Mouse (Mus musculus) neural tube, embryonic 11.5 days (tissue): ENCODE measurements around the gene Rsg1. TPM values are rescaled to one million over a fixed set of nuclear protein-coding genes. Genes with fewer than 3 reads are reported as not detected.

ENCODE experiments used
- ATAC-seq: fragments of 200-750 bp; cut with Nextera tagmentation; 2 replicates; pipeline ENCODE4 v1.8.0; 2017; ENCODE audit warnings: moderate number of reproducible peaks, mild to moderate bottlenecking, moderate TSS enrichment, moderate library complexity; ENCODE audit not compliant: insufficient read depth, low FRiP score, low TSS enrichment
- DNase-seq: peaks from one replicate; pipeline ENCODE4 v3.0.0-alpha.2; 2015; ENCODE audit warnings: low spot score
- H3K27ac ChIP-seq: fragments of 300-500 bp; sonication (generic); 2 replicates; pipeline ENCODE4 v1.5.1; 2014; ENCODE audit warnings: low read depth, mild to moderate bottlenecking, low read length
- H3K27me3 ChIP-seq: fragments of 300-500 bp; sonication (generic); 2 replicates; pipeline ENCODE4 v1.6.1; 2014; ENCODE audit warnings: mild to moderate bottlenecking, low read length, mixed read lengths; ENCODE audit not compliant: control insufficient read depth, insufficient read depth
- H3K36me3 ChIP-seq: fragments of 300-500 bp; sonication (generic); 2 replicates; pipeline ENCODE4 v1.6.1; 2014; ENCODE audit warnings: mild to moderate bottlenecking, low read length, moderate library complexity, mixed read lengths; ENCODE audit not compliant: control insufficient read depth, insufficient read depth
- H3K4me1 ChIP-seq: fragments of 300-500 bp; sonication (generic); 2 replicates; pipeline ENCODE4 v1.6.1; 2014; ENCODE audit warnings: low read length, mixed read lengths; ENCODE audit not compliant: control insufficient read depth, insufficient read depth
- H3K4me2 ChIP-seq: fragments of 300-500 bp; sonication (generic); 2 replicates; pipeline ENCODE4 v1.6.1; 2014; ENCODE audit warnings: low read depth, mild to moderate bottlenecking, moderate library complexity
- H3K4me3 ChIP-seq: fragments of 300-500 bp; sonication (generic); 2 replicates; pipeline ENCODE4 v1.5.1; 2014; ENCODE audit warnings: low read depth, low read length
- H3K9ac ChIP-seq: fragments of 300-500 bp; sonication (generic); 2 replicates; pipeline ENCODE4 v1.6.1; 2014; ENCODE audit warnings: mild to moderate bottlenecking, low read length
- H3K9me3 ChIP-seq: fragments of 300-500 bp; sonication (generic); 2 replicates; pipeline ENCODE4 v1.6.1; 2016; ENCODE audit warnings: low read length; ENCODE audit not compliant: control insufficient read depth
- WGBS: fragments of 180-500 bp; shearing (Covaris S2); extraction: QIAGEN DNeasy Blood & Tissue Kit; methylation state at CpG from one replicate; pipeline ENCODE4 v1.1.7; 2014; 5-methylcytosine and 5-hydroxymethylcytosine counted together
- polyA plus RNA-seq: library from polyadenylated mRNA; unstranded; fragments of >200 nt; fragmentation: Nextera tagmentation; extraction: Ambion mirVana; gene quantifications from 2 replicates; pipeline ENCODE4 v1.2.1, GENCODE M21; 2014

Gene Rsg1
- polyA plus RNA-seq, 1 experiment from 2014 or later: 6.5 TPM

- Histone ChIP-seq H3K9me3 (no peaks in the 10 kb centered on the region), H3K36me3 (no peaks in the 10 kb centered on the region), H3K9ac (no peak overlapping the region), H3K4me1 (peaks cover 11% of the 10 kb centered on the region), H3K4me3 (no peak overlapping the region), H3K4me2 (no peak overlapping the region), H3K27me3 (peaks cover 76% of the 10 kb centered on the region), H3K27ac (no peak overlapping the region)
- ATAC-seq: no peak
- no peak for DNase-seq
- 1% methylated on average over 14 of the region's 14 CpGs for WGBS
Observed at GRCm38 (mm10) chr4:141240617-141241016, 26.9 kb downstream of the Rsg1 start.

DNA sequence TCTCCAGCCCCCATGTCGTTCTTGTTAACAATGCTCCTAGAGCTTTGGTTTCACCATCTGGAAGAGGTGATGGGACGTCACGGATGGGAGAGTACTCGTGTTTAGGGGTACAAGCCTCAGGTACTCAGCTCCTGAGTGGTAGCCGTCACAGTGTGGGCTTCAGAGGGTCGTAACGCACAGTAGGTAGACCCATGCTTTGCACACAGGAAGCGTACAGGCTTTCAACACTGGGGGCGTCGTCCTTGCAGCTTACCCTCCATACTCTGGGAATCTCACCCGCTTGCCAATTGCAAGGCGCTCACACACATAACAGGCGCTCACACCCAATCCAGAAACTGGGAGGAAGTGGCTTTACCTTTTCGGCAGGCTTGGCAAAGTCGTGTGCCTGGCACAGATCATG is 28.1 kb downstream of the Rsg1 start:
- Histone ChIP-seq H3K4me1 (peaks cover 14% of the 10 kb centered on the region), H3K4me2 (no peak overlapping the region), H3K4me3 (no peak overlapping the region), H3K9ac (no peak overlapping the region), H3K27ac (no peak overlapping the region), H3K27me3 (peaks cover 87% of the 10 kb centered on the region), H3K9me3 (no peaks in the 10 kb centered on the region), H3K36me3 (no peaks in the 10 kb centered on the region)
- no peak for ATAC-seq
- DNase-seq: no peak
- WGBS: 28% methylated on average over 15 of the region's 15 CpGs

GRCm38 (mm10) chr4:141242651-141243241 is 29.0 kb downstream of the Rsg1 start:
- Histone ChIP-seq H3K27me3 (peaks cover 90% of the 10 kb centered on the region), H3K36me3 (no peaks in the 10 kb centered on the region), H3K4me2 (no peak overlapping the region), H3K4me3 (no peak overlapping the region), H3K9ac (no peak overlapping the region), H3K27ac (no peak overlapping the region), H3K4me1 (peaks cover 23% of the 10 kb centered on the region), H3K9me3 (no peaks in the 10 kb centered on the region)
- 5% methylated on average over 11 of the region's 11 CpGs for WGBS
- DNase-seq: no peak
- no peak for ATAC-seq

- H3K4me2 ChIP-seq: no peak overlapping the region
- H3K27ac ChIP-seq: no peak overlapping the region
- no peaks in the 10 kb centered on the region for H3K9me3 ChIP-seq
- H3K9ac ChIP-seq: no peak overlapping the region
- no peak overlapping the region for H3K4me3 ChIP-seq
- H3K36me3 ChIP-seq: no peaks in the 10 kb centered on the region
- ATAC-seq: no peak
- no peak for DNase-seq
- 56% methylated on average over 5 of the region's 5 CpGs for WGBS
- H3K27me3 ChIP-seq: peaks cover 92% of the 10 kb centered on the region
- H3K4me1 ChIP-seq: peaks cover 29% of the 10 kb centered on the region
Observed at GRCm38 (mm10) chr4:141243636-141244035, 29.9 kb downstream of the Rsg1 start.

DNA sequence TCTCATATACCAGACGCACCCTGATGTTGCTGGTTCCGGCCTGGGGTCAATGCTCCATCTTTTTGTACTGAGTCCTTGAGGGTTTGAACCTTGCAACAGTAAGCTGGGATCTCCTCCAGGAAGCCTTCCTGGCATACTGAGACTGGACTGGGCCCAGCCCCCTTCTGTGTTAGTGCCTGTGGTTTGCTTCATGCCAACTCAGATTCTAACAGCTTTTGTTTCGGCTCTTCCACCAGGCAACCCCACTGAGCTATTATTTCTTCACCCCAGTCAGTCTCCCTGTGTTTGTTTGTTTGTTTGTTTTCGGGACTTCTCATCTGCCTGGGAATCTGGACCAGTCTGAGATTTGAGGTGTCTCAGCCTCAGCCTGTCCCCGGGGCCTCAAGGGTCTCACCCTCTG is 30.6 kb downstream of the Rsg1 start:
- no peak for DNase-seq
- WGBS: 36% methylated on average over 5 of the region's 5 CpGs
- H3K9me3 ChIP-seq: no peaks in the 10 kb centered on the region
- H3K9ac ChIP-seq: peak overlapping the region; percentile 18; the same call in 1 of the 2 replicates
- H3K27me3 ChIP-seq: peaks cover 92% of the 10 kb centered on the region
- no peak overlapping the region for H3K4me3 ChIP-seq
- no peak overlapping the region for H3K4me2 ChIP-seq
- no peak for ATAC-seq
- no peak overlapping the region for H3K27ac ChIP-seq
- H3K36me3 ChIP-seq: no peaks in the 10 kb centered on the region
- H3K4me1 ChIP-seq: peaks cover 25% of the 10 kb centered on the region

DNA sequence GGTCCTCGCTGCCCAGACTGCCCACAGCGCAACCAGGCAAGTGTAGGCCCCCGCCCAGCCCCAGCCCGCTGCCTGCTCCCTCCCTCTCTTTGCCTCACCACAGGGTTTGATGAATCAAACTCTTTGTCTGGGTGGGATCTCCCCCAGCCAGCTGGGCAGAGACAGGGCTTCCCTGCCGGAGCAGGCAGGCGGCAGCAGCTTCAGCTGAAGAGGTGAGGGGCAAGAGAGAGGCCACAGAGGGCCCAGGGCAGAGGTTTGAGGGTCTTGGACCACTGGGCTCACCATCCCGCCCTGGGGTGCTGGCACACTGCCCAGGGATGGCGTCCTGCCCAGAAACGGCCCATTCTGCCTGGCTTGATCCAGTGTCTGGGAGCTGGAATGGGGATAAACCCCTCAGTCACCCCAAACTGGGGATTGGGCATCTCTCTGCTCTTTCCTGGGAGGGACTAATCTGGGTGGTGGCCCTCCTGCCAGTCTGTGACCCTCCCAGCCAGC is 31.2 kb downstream of the Rsg1 start:
- H3K4me1 ChIP-seq: peaks cover 25% of the 10 kb centered on the region
- DNase-seq: peak; percentile 36
- WGBS: 15% methylated on average over 9 of the region's 9 CpGs

GRCm38 (mm10) chr4:141246089-141246997 is 32.6 kb downstream of the Rsg1 start:
- no peak overlapping the region for H3K27ac ChIP-seq
- DNase-seq: no peak
- H3K9ac ChIP-seq: no peak overlapping the region
- H3K9me3 ChIP-seq: no peaks in the 10 kb centered on the region
- H3K4me2 ChIP-seq: no peak overlapping the region; the same call in 1 of the 2 replicates
- no peak for ATAC-seq
- no peaks in the 10 kb centered on the region for H3K36me3 ChIP-seq
- peaks cover 77% of the 10 kb centered on the region for H3K27me3 ChIP-seq
- H3K4me3 ChIP-seq: no peak overlapping the region
- H3K4me1 ChIP-seq: peaks cover 25% of the 10 kb centered on the region
- 26% methylated on average over 24 of the region's 24 CpGs for WGBS

More for the DNA sequence above, 31.2 kb downstream of the Rsg1 start:
- ATAC-seq: no peak
- no peaks in the 10 kb centered on the region for H3K9me3 ChIP-seq
- H3K27ac ChIP-seq: no peak overlapping the region
- peaks cover 90% of the 10 kb centered on the region for H3K27me3 ChIP-seq
- H3K36me3 ChIP-seq: no peaks in the 10 kb centered on the region
- H3K4me3 ChIP-seq: no peak overlapping the region
- no peak overlapping the region for H3K4me2 ChIP-seq
- H3K9ac ChIP-seq: peak overlapping the region; percentile 26; the same call in 1 of the 2 replicates

DNA sequence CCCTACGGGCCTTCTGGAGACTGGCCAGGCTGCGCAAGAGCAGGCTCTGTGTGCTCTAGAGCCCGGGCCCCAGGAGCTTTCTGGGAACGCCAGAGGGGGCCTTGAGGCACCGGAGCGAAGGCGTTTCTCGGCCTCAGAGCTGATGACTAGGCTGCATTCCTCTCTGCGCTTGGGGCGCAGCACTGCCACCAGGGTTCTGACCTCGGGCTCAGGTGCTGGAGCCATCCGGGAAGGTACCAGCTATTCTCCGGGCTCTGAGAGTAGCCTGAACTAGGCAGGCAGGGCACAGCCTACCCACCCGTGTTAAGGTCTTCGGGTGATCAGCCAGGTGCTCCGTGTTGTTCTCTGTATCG is 33.2 kb downstream of the Rsg1 start:
- WGBS: 4% methylated on average over 17 of the region's 17 CpGs
- H3K9me3 ChIP-seq: no peaks in the 10 kb centered on the region
- H3K9ac ChIP-seq: no peak overlapping the region
- no peak overlapping the region for H3K4me3 ChIP-seq
- H3K27me3 ChIP-seq: peaks cover 71% of the 10 kb centered on the region
- DNase-seq (no peak), ATAC-seq (no peak)
- no peaks in the 10 kb centered on the region for H3K36me3 ChIP-seq
- no peak overlapping the region for H3K4me2 ChIP-seq
- H3K4me1 ChIP-seq: peaks cover 25% of the 10 kb centered on the region
- no peak overlapping the region for H3K27ac ChIP-seq
